Mouse (Mus musculus) forebrain, embryonic 15.5 days (tissue): ENCODE data around the gene Gpr15. TPM values are rescaled to one million over a fixed set of nuclear protein-coding genes. Genes with fewer than 3 reads are reported as not detected.

Experiments
- ATAC-seq: fragments of 200-750 bp; cut with Nextera tagmentation; replicated peaks from 2 replicates; pipeline ENCODE4 v1.8.0; 2017; ENCODE audit warnings: mild to moderate bottlenecking, moderate TSS enrichment, moderate library complexity
- H3K27ac ChIP-seq: fragments of 300-500 bp; sonication (generic); replicated peaks from 2 replicates; pipeline ENCODE4 v1.5.1; 2015; ENCODE audit warnings: mild to moderate bottlenecking, inconsistent platforms
- H3K27me3 ChIP-seq: fragments of 300-500 bp; sonication (generic); 2 replicates; pipeline ENCODE4 v1.6.1; 2015; ENCODE audit warnings: inconsistent platforms
- H3K36me3 ChIP-seq: fragments of 300-500 bp; sonication (generic); 2 replicates; pipeline ENCODE4 v1.6.1; 2015; ENCODE audit warnings: mild to moderate bottlenecking, inconsistent platforms
- H3K4me1 ChIP-seq: fragments of 300-500 bp; sonication (generic); 2 replicates; pipeline ENCODE4 v1.6.1; 2015; ENCODE audit warnings: inconsistent platforms
- H3K4me2 ChIP-seq: fragments of 300-500 bp; sonication (generic); replicated peaks from 2 replicates; pipeline ENCODE4 v1.6.1; 2015; ENCODE audit warnings: mild to moderate bottlenecking, inconsistent platforms
- H3K4me3 ChIP-seq: fragments of 300-500 bp; sonication (generic); 2 replicates; pipeline ENCODE4 v1.5.1; 2015; ENCODE audit warnings: mild to moderate bottlenecking, inconsistent platforms
- H3K9ac ChIP-seq: fragments of 300-500 bp; sonication (generic); replicated peaks from 2 replicates; pipeline ENCODE4 v1.6.1; 2015; ENCODE audit warnings: mild to moderate bottlenecking, inconsistent platforms
- H3K9me3 ChIP-seq: fragments of 300-500 bp; sonication (generic); 2 replicates; pipeline ENCODE4 v1.6.1; 2016; ENCODE audit warnings: inconsistent platforms
- WGBS: fragments of 180-500 bp; shearing (Covaris S2); methylation state at CpG from one replicate; pipeline ENCODE4 v1.1.7; 2015; ENCODE audit warnings: mixed read lengths; 5-methylcytosine and 5-hydroxymethylcytosine counted together
- polyA plus RNA-seq: library from polyadenylated mRNA; unstranded; fragments of >200 nt; fragmentation: Nextera tagmentation; extraction: Ambion mirVana; gene quantifications from 2 replicates; pipeline ENCODE4 v1.2.1, GENCODE M21; 2015

The Gpr15 gene
- polyA plus RNA-seq, 1 experiment from 2014 or later: 0.23 TPM

DNA sequence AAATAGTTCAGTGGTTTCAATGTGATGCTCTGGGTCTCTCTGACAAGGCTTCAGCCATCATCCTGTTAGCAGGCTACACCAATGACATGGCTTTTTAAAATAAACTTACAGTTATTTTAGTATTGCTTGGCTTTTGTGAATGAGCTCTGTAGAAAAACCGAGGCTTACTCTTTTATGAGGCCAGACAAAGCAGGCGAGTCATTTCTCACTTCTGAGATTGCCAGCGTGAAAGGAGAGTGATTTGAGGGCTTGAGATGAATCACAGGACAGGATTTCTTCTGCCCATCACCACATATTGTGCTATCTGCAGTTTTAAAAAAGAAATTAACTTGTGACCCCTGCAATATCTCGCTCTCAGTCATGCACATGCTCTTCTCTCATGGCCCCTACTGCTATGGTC, 3.9 kb downstream of the Gpr15 start:
- H3K9me3 ChIP-seq: no peaks in the 10 kb centered on the region
- H3K4me3 ChIP-seq: no peak overlapping the region
- H3K4me1 ChIP-seq: no peaks in the 10 kb centered on the region
- WGBS: 70% methylated on average over 4 of the region's 4 CpGs
- H3K27ac ChIP-seq: no peak overlapping the region
- H3K27me3 ChIP-seq: no peaks in the 10 kb centered on the region
- H3K36me3 ChIP-seq: no peaks in the 10 kb centered on the region
- H3K9ac ChIP-seq: no peak overlapping the region
- no peak for ATAC-seq
- H3K4me2 ChIP-seq: no peak overlapping the region

GRCm38 (mm10) chr16:58713128-58713527, 5.7 kb downstream of the Gpr15 start:
- no peak overlapping the region for H3K4me2 ChIP-seq
- no peaks in the 10 kb centered on the region for H3K4me1 ChIP-seq
- no peaks in the 10 kb centered on the region for H3K27me3 ChIP-seq
- 94% methylated on average over 1 of the region's 1 CpGs for WGBS
- no peaks in the 10 kb centered on the region for H3K9me3 ChIP-seq
- H3K36me3 ChIP-seq: no peaks in the 10 kb centered on the region
- H3K9ac ChIP-seq: no peak overlapping the region
- no peak overlapping the region for H3K27ac ChIP-seq
- ATAC-seq: no peak
- no peak overlapping the region for H3K4me3 ChIP-seq

- 87% methylated on average over 8 of the region's 8 CpGs for whole genome bisulfite sequencing
- Histone ChIP-seq H3K4me1 (no peaks in the 10 kb centered on the region), H3K9ac (no peak overlapping the region), H3K27ac (no peak overlapping the region), H3K9me3 (no peaks in the 10 kb centered on the region), H3K36me3 (no peaks in the 10 kb centered on the region), H3K4me3 (no peak overlapping the region), H3K27me3 (no peaks in the 10 kb centered on the region), H3K4me2 (no peak overlapping the region)
- ATAC-seq: no peak
These were observed 6.6 kb downstream of the Gpr15 start for GRCm38 (mm10) chr16:58712221-58712620.

DNA sequence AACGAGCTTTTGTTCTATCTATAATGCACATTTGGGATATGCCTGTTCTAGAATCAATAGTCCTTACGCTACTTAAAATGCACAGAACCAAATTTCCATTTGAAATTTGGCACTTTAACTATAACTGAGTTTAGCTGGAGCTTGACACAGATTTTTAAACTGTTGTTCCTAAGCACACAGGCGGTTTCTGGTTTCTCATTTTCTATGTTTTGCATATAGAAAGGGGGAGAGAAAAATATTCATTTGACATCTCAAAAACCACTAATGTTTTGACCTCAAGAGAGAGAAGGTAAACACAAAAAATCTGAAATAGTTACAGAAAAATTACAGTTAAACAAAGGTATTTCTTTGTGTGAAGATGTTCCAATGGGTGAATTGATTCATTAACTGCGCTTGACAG, 9.3 kb downstream of the Gpr15 start:
- Histone ChIP-seq H3K9me3 (no peaks in the 10 kb centered on the region), H3K36me3 (no peaks in the 10 kb centered on the region), H3K4me3 (no peak overlapping the region), H3K27me3 (no peaks in the 10 kb centered on the region), H3K4me1 (no peaks in the 10 kb centered on the region), H3K4me2 (no peak overlapping the region), H3K9ac (no peak overlapping the region), H3K27ac (no peak overlapping the region)
- WGBS: 80% methylated on average over 4 of the region's 4 CpGs
- no peak for ATAC-seq

DNA sequence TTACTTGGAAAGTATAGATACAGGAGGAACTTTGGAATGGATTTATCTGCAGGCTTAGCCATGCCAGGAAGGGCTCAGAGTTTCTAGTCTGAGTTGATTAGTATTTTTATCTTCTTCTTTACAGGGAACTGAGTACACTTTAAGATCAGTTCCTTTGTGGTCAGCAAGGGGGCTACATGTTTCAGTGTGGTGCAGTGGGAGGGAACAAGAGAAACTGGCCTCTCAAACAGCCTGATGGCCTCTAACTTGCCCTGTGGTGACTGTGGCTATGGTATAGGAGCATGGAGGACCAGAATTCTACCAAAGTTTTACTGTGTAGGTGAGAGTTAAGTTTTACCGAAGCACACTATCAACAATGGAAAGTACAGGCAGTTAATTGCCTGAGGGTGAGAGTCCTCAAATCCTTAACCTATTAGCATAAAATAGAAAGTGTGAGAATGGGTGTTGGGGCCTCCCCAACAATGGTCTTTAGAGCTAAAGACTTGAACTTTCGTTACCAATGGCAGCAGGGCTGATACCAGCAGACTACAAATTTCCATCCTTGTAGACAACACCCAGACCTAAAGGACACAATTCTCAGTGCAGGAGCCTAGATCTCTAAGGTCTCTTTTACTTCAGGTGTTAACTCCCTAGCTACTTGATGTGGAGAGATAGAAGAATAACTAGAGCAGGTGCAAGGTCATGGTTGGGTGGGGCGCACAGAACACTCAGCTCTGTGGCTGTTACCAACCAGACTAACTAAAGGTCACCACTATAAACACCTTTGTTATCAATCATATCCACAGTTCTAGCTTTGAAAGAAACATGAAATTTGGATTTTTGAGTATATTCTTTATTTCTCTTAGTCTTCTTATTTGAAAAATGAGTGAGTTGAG, 10.0 kb downstream of the Gpr15 start:
- H3K4me1 ChIP-seq: no peaks in the 10 kb centered on the region
- H3K4me3 ChIP-seq: no peak overlapping the region
- H3K9ac ChIP-seq: no peak overlapping the region
- H3K4me2 ChIP-seq: no peak overlapping the region
- H3K27me3 ChIP-seq: no peaks in the 10 kb centered on the region
- 72% methylated on average over 3 of the region's 3 CpGs for WGBS
- no peak overlapping the region for H3K27ac ChIP-seq
- H3K9me3 ChIP-seq: no peaks in the 10 kb centered on the region
- no peaks in the 10 kb centered on the region for H3K36me3 ChIP-seq
- no peak for ATAC-seq

DNA sequence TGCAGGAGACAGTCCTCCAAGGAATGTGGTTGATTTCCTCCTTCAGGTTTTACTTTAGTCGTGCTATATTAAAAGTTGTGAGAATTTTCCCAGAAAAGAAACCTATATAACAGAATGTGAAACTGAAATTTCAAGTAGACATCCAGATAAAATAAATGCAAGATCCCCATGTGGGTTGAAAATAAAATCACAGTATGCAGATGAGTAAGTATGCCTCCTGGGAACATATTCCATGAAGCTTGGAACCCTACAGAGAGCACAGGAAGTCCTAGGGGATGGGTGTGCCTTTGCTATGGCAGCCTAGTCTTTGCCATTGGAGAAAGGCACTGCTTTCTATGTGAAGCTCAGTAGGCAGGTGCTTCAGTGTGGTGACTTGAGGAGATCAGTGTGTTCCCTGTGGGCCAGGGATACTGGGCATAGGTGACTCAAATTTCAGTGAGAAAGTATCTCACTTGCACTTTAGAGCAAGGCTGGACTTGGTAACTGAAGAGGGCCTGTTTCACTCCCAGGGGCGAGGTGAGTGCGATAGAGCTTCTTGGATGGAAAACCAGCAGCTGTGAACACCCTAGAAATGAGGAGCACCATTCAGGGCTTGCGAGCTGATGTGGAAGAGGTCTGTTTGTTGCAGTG, 11.5 kb downstream of the Gpr15 start:
- Histone ChIP-seq H3K4me3 (no peak overlapping the region), H3K4me1 (no peaks in the 10 kb centered on the region), H3K4me2 (no peak overlapping the region), H3K9me3 (no peaks in the 10 kb centered on the region), H3K36me3 (no peaks in the 10 kb centered on the region), H3K9ac (no peak overlapping the region), H3K27ac (no peak overlapping the region), H3K27me3 (no peaks in the 10 kb centered on the region)
- ATAC-seq: no peak
- WGBS: 94% methylated on average over 4 of the region's 4 CpGs

DNA sequence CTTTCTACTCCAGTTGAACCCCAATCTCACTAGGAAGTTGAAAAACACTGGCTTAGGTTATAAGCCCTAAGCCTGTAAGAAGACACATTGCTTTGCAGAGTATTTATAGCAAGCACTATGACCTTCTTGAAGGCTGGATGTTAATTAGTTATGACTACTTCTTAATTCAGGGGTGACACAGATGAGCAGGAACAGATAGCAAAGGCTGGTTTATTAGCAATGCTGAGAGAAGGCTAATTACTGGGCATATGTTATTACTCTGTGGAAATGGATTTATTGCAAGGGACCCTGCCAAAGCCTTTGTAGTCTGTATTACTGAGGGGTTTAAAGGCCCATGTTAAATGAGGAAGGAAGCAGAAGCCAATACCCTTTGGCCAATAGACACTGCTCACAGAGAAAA, 13.9 kb downstream of the Gpr15 start:
- H3K27ac ChIP-seq: no peak overlapping the region
- no peak overlapping the region for H3K9ac ChIP-seq
- H3K9me3 ChIP-seq: no peaks in the 10 kb centered on the region
- ATAC-seq: no peak
- H3K36me3 ChIP-seq: no peaks in the 10 kb centered on the region
- H3K27me3 ChIP-seq: no peaks in the 10 kb centered on the region
- no peak overlapping the region for H3K4me2 ChIP-seq
- H3K4me1 ChIP-seq: no peaks in the 10 kb centered on the region
- H3K4me3 ChIP-seq: no peak overlapping the region

DNA sequence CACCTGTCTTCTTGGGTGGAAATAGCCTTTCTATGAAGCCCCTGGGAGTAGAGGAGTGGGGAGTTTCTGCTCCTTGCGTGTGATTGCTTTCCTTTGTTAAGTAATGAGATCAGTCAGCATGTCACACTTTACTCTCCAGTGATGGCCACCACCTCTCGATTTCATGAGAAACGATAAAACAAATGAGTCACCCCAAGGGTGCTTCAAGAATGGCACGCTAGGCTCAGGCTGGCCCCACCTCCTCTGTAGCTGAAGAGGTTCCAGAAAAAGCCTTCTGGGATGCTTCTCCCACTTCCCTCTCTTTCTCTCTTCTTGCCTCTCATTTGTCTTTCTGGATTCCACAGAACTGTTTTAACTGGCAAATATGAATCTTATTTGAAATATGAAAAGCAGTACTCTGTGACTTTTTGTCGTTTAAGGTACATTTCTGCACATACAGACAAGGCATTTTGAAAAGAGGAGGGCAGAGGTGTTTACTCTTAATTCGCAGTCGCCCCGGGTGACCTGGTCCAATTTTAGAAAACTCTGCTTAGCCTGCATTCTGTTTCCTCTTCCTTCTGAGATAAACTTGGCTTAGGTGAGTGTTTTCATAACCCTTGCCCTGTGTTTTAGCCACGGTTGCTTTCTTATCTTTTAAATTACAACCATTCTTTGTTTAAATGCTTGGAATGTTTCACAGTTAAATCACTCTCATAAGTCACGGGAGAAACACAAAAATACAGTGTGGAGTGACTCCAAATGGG, 15.3 kb downstream of the Gpr15 start:
- Histone ChIP-seq H3K27ac (no peak overlapping the region), H3K4me2 (no peak overlapping the region), H3K9me3 (no peaks in the 10 kb centered on the region), H3K4me3 (no peak overlapping the region), H3K9ac (no peak overlapping the region), H3K4me1 (no peaks in the 10 kb centered on the region), H3K27me3 (no peaks in the 10 kb centered on the region), H3K36me3 (no peaks in the 10 kb centered on the region)
- WGBS: 59% methylated on average over 10 of the region's 10 CpGs
- ATAC-seq: no peak

- Histone ChIP-seq H3K27me3 (no peaks in the 10 kb centered on the region), H3K27ac (no peak overlapping the region), H3K9me3 (no peaks in the 10 kb centered on the region), H3K4me1 (no peaks in the 10 kb centered on the region), H3K4me2 (no peak overlapping the region), H3K9ac (no peak overlapping the region), H3K36me3 (no peaks in the 10 kb centered on the region), H3K4me3 (no peak overlapping the region)
- no peak for ATAC-seq
- 86% methylated on average over 10 of the region's 10 CpGs for WGBS
These were observed 16.4 kb downstream of the Gpr15 start for GRCm38 (mm10) chr16:58702329-58702932.

DNA sequence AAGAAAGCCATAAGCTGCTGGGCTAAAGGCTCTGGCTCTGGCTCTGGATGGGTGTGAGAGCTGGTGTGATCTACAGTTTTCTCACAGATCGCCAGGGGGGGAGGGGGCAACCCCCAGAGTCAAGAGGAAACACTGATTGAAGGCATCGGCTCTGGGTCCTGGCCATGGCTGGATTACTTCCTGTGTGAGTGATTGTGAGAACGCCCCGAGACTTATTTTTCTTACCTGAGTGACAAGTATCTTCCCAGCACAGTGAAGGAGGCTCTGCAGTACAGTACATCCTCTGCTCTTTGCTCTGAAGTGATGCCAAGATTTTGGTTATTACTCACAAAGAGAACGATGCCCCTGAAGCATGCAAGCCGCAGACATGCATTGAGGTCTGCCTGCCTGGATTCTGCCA, 17.1 kb downstream of the Gpr15 start:
- Histone ChIP-seq H3K9ac (no peak overlapping the region), H3K4me2 (no peak overlapping the region), H3K27ac (no peak overlapping the region), H3K27me3 (no peaks in the 10 kb centered on the region), H3K4me3 (no peak overlapping the region), H3K9me3 (no peaks in the 10 kb centered on the region), H3K36me3 (no peaks in the 10 kb centered on the region), H3K4me1 (no peaks in the 10 kb centered on the region)
- no peak for ATAC-seq
- 72% methylated on average over 6 of the region's 6 CpGs for WGBS

GRCm38 (mm10) chr16:58700816-58701424, 17.9 kb downstream of the Gpr15 start:
- no peak overlapping the region for H3K27ac ChIP-seq
- ATAC-seq: no peak
- H3K36me3 ChIP-seq: no peaks in the 10 kb centered on the region
- H3K27me3 ChIP-seq: no peaks in the 10 kb centered on the region
- no peaks in the 10 kb centered on the region for H3K9me3 ChIP-seq
- 86% methylated on average over 12 of the region's 12 CpGs for whole genome bisulfite sequencing
- H3K9ac ChIP-seq: no peak overlapping the region
- H3K4me2 ChIP-seq: no peak overlapping the region
- no peak overlapping the region for H3K4me3 ChIP-seq
- H3K4me1 ChIP-seq: no peaks in the 10 kb centered on the region

DNA sequence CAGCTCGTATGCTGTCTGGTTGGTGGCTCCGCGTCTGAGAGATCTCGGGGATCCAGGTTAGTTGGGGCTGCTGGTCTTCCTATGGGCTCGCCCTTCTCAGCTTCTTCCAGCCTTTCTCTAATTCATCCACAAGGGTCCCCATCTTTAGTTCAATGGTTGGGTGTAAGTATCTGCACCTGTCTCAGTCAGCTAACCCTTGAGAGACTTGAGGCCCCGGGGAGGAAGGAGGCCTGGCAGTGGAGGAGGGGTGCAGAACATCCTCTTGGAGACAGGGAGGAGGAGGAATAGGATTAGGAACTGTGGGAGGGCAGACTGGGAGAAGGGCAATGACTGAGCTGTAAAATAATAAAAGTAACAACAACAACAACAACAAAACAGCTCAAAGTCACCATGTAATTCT, 18.7 kb downstream of the Gpr15 start:
- no peak for ATAC-seq
- 80% methylated on average over 6 of the region's 6 CpGs for WGBS
- H3K9me3 ChIP-seq: no peaks in the 10 kb centered on the region

More for the DNA sequence above, 18.7 kb downstream of the Gpr15 start:
- no peak overlapping the region for H3K9ac ChIP-seq
- no peaks in the 10 kb centered on the region for H3K4me1 ChIP-seq
- no peaks in the 10 kb centered on the region for H3K27me3 ChIP-seq
- H3K4me3 ChIP-seq: no peak overlapping the region
- H3K4me2 ChIP-seq: no peak overlapping the region
- H3K27ac ChIP-seq: no peak overlapping the region
- H3K36me3 ChIP-seq: no peaks in the 10 kb centered on the region
